ENCODE assay signal across 25 mouse cellular contexts in genomic region chr7:122844831-122845230, GRCm38 (mm10).
"Had no signal": no experiment of that assay in that cellular context is flagged by ENCODE, and none has a peak within 500 bp of the region (broad histone marks: within the 10 kb centered on the region; RNA-seq: fewer than 3 reads in every experiment).

No protein-coding gene starts in this region.

- H3K27ac ChIP-seq: heart, adult 2 months; heart, embryonic 13.5 days; heart, embryonic 15.5 days; hindbrain, embryonic 13.5 days; hindbrain, embryonic 15.5 days; hindbrain, postnatal 0 days; kidney, embryonic 15.5 days; kidney, postnatal 0 days; limb, embryonic 13.5 days; limb, embryonic 15.5 days; liver, embryonic 12.5 days had no signal

- H3K9ac ChIP-seq: heart, embryonic 13.5 days; heart, embryonic 15.5 days; hindbrain, embryonic 13.5 days; hindbrain, embryonic 15.5 days; kidney, embryonic 15.5 days; limb, embryonic 13.5 days; limb, embryonic 15.5 days; liver, embryonic 12.5 days had no signal

- H3K4me1 ChIP-seq: heart, embryonic 13.5 days; heart, embryonic 15.5 days; hindbrain, embryonic 13.5 days; hindbrain, embryonic 15.5 days; kidney, embryonic 15.5 days; limb, embryonic 13.5 days; limb, embryonic 15.5 days; liver, embryonic 12.5 days had no signal

- H3K4me2 ChIP-seq: heart, embryonic 11.5 days; heart, embryonic 13.5 days; heart, embryonic 15.5 days; hindbrain, embryonic 13.5 days; hindbrain, embryonic 15.5 days; kidney, embryonic 15.5 days; limb, embryonic 13.5 days; limb, embryonic 15.5 days; liver, embryonic 12.5 days had no signal

- H3K9me3 ChIP-seq: heart, embryonic 15.5 days; hindbrain, embryonic 13.5 days; hindbrain, embryonic 15.5 days; kidney, embryonic 15.5 days; limb, embryonic 13.5 days; limb, embryonic 15.5 days; liver, embryonic 12.5 days had no signal

- H3K27me3 ChIP-seq: heart, embryonic 13.5 days; heart, embryonic 15.5 days; hindbrain, embryonic 13.5 days; hindbrain, embryonic 15.5 days; limb, embryonic 13.5 days; limb, embryonic 15.5 days; liver, embryonic 12.5 days had no signal

- DNase-seq: gastrocnemius, postnatal 14 days; gastrocnemius, postnatal 36 days; heart, adult 11 months; heart, adult 2 months; heart, postnatal 14 days; heart, postnatal 36 days; kidney, adult 11 months; kidney, adult 2 months; kidney, adult 9 months; kidney, postnatal 14 days; kidney, postnatal 36 days; layer of hippocampus, postnatal 36 days; left cerebral cortex, postnatal 4 days had no signal

- H3K4me3 ChIP-seq: heart, adult 2 months; heart, embryonic 13.5 days; heart, embryonic 15.5 days; hindbrain, embryonic 13.5 days; hindbrain, embryonic 15.5 days; kidney, embryonic 15.5 days; limb, embryonic 13.5 days; limb, embryonic 15.5 days; liver, embryonic 12.5 days had no signal

- H3K36me3 ChIP-seq: heart, embryonic 13.5 days; heart, embryonic 15.5 days; hindbrain, embryonic 13.5 days; hindbrain, embryonic 15.5 days; kidney, embryonic 15.5 days; limb, embryonic 13.5 days; limb, embryonic 15.5 days; liver, embryonic 12.5 days had no signal

- ATAC-seq: hindbrain, postnatal 0 days; intestine, embryonic 16.5 days; liver, embryonic 12.5 days had no signal
